Mouse (Mus musculus): Measurements from ENCODE around the gene Morc2b. TPM values are rescaled to one million over a fixed set of nuclear protein-coding genes. Genes with fewer than 3 reads are reported as not detected.
"Not testable (repeated sequence)": the region's sequence is repeated elsewhere in the genome, so short reads cannot be mapped to it uniquely, and the experiment has no call there.

Gene Morc2b
- 0.04 TPM for polyA plus RNA-seq (2012; fragmentation: generic; extraction: Trizol)
- long read RNA-seq, experiment 1 = 0 reads
- long read RNA-seq, experiment 2 = 0 reads

DNA sequence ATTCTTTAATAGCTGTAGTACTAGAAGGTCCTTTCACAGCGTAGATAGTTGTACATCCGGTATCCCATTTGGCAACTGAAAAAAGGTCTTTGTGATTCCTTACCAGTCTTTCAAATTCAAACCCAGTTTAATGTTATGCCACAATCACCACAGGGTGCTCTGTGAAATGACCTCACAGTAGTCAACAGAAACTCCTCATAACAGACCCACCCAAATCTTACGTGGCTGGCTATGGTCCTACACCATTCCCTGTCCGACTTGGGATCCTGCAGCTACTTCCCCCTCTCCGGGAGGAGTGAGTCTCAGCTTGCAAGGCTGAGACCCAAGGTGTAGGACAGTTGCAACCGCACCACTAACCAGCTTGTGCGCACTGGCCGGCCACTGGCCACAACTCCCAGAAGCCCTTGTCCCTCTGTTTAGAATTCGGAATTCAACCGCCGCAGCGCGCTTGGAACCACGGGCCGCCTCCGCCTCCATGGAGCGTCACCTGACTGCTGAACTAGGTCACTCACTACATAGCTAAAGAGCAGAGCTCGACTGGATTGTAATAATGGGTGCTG lies at the start of gene Morc2b:
Gene Morc2b (minus strand): TSS at position 423 of the 560 bp plus-strand sequence.
- H3K79me2 ChIP-seq (ENCODE audit: control insufficient read depth, insufficient read depth) = no peaks in the 10 kb centered on the region
- TF ChIP-seq FOSL1 (IDR thresholded peaks at IDR 0.05; ENCODE audit: insufficient read depth, low read length, poor library complexity, severe bottlenecking) (no peak), USF1 (IDR thresholded peaks at IDR 0.05; ENCODE audit: low read depth) (no peak), CEBPB (IDR thresholded peaks at IDR 0.05; ENCODE audit: low read depth) (no peak), MAX (IDR thresholded peaks at IDR 0.05) (no peak)
- H3K79me3 ChIP-seq (ENCODE audit: low read depth) = no peaks in the 10 kb centered on the region
- no peaks in the 10 kb centered on the region for H3K36me3 ChIP-seq (ENCODE audit: control insufficient read depth, insufficient read depth)
- H3K27me3 ChIP-seq (ENCODE audit: control insufficient read depth, insufficient read depth, insufficient read length) = peaks cover 16% of the 10 kb centered on the region
- no peak within 1 kb of the TSS for H3ac ChIP-seq (ENCODE audit: control insufficient read depth, insufficient read length, low read depth)
- H3K4me3 ChIP-seq (ENCODE audit: insufficient read depth, poor library complexity, severe bottlenecking) = no peak within 1 kb of the TSS

DNA sequence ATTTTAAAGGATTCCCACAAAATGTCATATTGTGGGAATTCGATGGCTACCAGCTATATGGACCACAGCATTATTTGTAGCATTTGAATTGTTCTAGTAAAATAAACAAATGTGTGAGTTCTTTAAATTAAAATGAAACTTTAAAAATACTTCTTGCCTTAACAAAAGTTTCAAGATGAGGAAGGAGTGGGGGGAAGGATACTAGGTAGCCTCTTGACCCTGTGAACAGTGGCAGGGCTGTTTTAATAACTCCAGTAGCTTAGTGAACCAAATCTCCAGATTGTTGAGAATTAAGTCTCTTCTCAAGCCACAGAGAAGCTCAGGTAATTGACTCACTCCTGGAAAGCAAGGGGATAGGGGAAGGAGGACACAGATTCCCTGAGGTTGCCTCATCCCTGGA lies 28.7 kb upstream of the Morc2b start, which contains the start of gene Olfr55:
Gene Olfr55 (plus strand): TSS at position 301 of the 400 bp plus-strand sequence.
- H3ac ChIP-seq (ENCODE audit: control insufficient read depth, insufficient read length, low read depth); H3K79me3 ChIP-seq (ENCODE audit: low read depth); H3K27me3 ChIP-seq (ENCODE audit: control insufficient read depth, insufficient read depth, insufficient read length); H3K79me2 ChIP-seq (ENCODE audit: control insufficient read depth, insufficient read depth); H3K4me3 ChIP-seq (ENCODE audit: insufficient read depth, poor library complexity, severe bottlenecking); H3K36me3 ChIP-seq (ENCODE audit: control insufficient read depth, insufficient read depth): not testable (repeated sequence)

DNA sequence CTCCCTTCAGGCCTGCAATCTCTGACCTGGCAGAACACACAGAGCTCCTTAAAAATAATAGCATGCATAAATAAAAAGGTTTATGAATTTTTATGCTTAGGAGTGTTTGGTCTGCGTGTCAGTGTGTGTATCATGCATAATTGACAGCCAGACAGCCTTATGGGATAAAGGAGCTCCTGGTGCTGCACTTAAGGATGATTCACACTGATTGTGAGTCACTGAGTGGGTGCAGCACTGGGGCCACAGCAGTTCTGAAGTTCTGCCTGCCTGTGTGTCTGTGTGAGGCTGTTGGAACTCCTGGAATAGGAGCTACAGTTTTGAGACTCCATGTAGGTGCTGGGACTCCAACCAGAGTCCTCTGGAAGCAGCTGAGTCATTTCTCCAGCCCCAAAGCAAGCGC lies 13.2 kb downstream of the Morc2b start:
- H3ac ChIP-seq (ENCODE audit: control insufficient read depth, insufficient read length, low read depth) = no peak overlapping the region
- no peaks in the 10 kb centered on the region for H3K27me3 ChIP-seq (ENCODE audit: control insufficient read depth, insufficient read depth, insufficient read length)
- no peaks in the 10 kb centered on the region for H3K36me3 ChIP-seq (ENCODE audit: control insufficient read depth, insufficient read depth)
- TF ChIP-seq MAX (IDR thresholded peaks at IDR 0.05) (no peak), MYOD1 (IDR thresholded peaks at IDR 0.05; ENCODE audit: control insufficient read depth, insufficient read length, low read depth) (no peak), USF1 (IDR thresholded peaks at IDR 0.05; ENCODE audit: low read depth) (no peak), CTCF (IDR thresholded peaks at IDR 0.05; ENCODE audit: control insufficient read depth, insufficient read depth, insufficient read length) (no peak), FOSL1 (IDR thresholded peaks at IDR 0.05; ENCODE audit: insufficient read depth, low read length, poor library complexity, severe bottlenecking) (peak; percentile 40), CEBPB (IDR thresholded peaks at IDR 0.05; ENCODE audit: low read depth) (no peak), MYOG (IDR thresholded peaks at IDR 0.05; ENCODE audit: control insufficient read depth, extremely low read depth, insufficient read length) (no peak)
- no peak overlapping the region for H3K4me3 ChIP-seq (ENCODE audit: insufficient read depth, poor library complexity, severe bottlenecking)
- no peaks in the 10 kb centered on the region for H3K79me2 ChIP-seq (ENCODE audit: control insufficient read depth, insufficient read depth)
- no peaks in the 10 kb centered on the region for H3K79me3 ChIP-seq (ENCODE audit: low read depth)

DNA sequence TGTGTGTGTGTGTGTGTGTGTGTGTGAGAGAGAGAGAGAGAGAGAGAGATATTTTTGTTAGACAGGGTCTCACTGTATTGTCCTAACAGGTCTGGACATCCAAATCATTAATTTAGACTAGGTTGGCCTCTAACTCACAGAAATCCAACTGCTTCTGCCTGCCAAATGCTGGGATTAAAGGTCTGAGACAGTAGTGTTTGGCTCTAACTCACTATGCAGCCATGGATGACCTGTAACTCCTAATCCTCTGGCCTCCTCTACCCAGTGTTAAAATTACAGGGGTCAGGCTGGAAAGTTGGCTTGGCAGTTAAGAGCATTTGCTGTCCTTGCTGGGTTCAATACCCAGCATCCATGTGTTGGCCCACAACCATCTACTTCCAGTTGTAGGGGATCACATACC lies 14.9 kb downstream of the Morc2b start:
- no peaks in the 10 kb centered on the region for H3K79me3 ChIP-seq (ENCODE audit: low read depth)
- H3ac ChIP-seq (ENCODE audit: control insufficient read depth, insufficient read length, low read depth) = no peak overlapping the region
- no peak overlapping the region for H3K4me3 ChIP-seq (ENCODE audit: insufficient read depth, poor library complexity, severe bottlenecking)
- H3K36me3 ChIP-seq (ENCODE audit: control insufficient read depth, insufficient read depth) = no peaks in the 10 kb centered on the region
- H3K27me3 ChIP-seq (ENCODE audit: control insufficient read depth, insufficient read depth, insufficient read length) = peaks cover 3% of the 10 kb centered on the region
- no peak for TF ChIP-seq CTCF (IDR thresholded peaks at IDR 0.05; ENCODE audit: control insufficient read depth, insufficient read depth, insufficient read length)
- no peak for TF ChIP-seq MYOD1 (IDR thresholded peaks at IDR 0.05; ENCODE audit: control insufficient read depth, insufficient read length, low read depth)
- no peak for TF ChIP-seq CEBPB (IDR thresholded peaks at IDR 0.05; ENCODE audit: low read depth)
- no peak for TF ChIP-seq MYOG (IDR thresholded peaks at IDR 0.05; ENCODE audit: control insufficient read depth, extremely low read depth, insufficient read length)
- H3K79me2 ChIP-seq (ENCODE audit: control insufficient read depth, insufficient read depth) = no peaks in the 10 kb centered on the region

DNA sequence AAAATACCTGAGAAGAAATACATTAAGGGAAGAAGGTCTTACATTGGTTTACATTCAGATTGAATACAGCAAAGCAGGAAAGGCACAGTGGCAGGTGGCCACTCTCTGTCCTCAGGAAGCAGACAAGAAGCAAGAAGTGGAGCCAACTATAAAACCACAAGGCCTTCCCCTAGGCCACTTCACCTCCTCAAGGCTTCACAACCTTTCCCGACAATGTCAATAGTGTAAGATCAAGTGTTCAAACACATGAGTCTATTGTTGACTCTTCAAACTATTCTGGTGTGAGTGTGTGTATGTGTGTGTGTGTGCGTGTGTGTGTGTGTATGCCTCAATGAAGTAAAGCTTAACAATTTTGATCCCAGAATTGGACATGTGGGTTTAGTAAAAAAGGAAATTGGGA lies 42.1 kb downstream of the Morc2b start:
- no peak overlapping the region for H3ac ChIP-seq (ENCODE audit: control insufficient read depth, insufficient read length, low read depth)
- peaks cover 12% of the 10 kb centered on the region for H3K79me3 ChIP-seq (ENCODE audit: low read depth)
- no peak overlapping the region for H3K4me3 ChIP-seq (ENCODE audit: insufficient read depth, poor library complexity, severe bottlenecking)
- no peak for TF ChIP-seq CEBPB (IDR thresholded peaks at IDR 0.05; ENCODE audit: low read depth)
- TF ChIP-seq USF1 (IDR thresholded peaks at IDR 0.05; ENCODE audit: low read depth) = no peak
- no peak for TF ChIP-seq CTCF (IDR thresholded peaks at IDR 0.05; ENCODE audit: control insufficient read depth, insufficient read depth, insufficient read length)
- no peak for TF ChIP-seq MAX (IDR thresholded peaks at IDR 0.05)
- TF ChIP-seq FOSL1 (IDR thresholded peaks at IDR 0.05; ENCODE audit: insufficient read depth, low read length, poor library complexity, severe bottlenecking) = no peak
- TF ChIP-seq MYOD1 (IDR thresholded peaks at IDR 0.05; ENCODE audit: control insufficient read depth, insufficient read length, low read depth) = no peak
- TF ChIP-seq MYOG (IDR thresholded peaks at IDR 0.05; ENCODE audit: control insufficient read depth, extremely low read depth, insufficient read length) = no peak
- no peaks in the 10 kb centered on the region for H3K36me3 ChIP-seq (ENCODE audit: control insufficient read depth, insufficient read depth)
- peaks cover 44% of the 10 kb centered on the region for H3K79me2 ChIP-seq (ENCODE audit: control insufficient read depth, insufficient read depth)
- H3K27me3 ChIP-seq (ENCODE audit: control insufficient read depth, insufficient read depth, insufficient read length) = no peaks in the 10 kb centered on the region

DNA sequence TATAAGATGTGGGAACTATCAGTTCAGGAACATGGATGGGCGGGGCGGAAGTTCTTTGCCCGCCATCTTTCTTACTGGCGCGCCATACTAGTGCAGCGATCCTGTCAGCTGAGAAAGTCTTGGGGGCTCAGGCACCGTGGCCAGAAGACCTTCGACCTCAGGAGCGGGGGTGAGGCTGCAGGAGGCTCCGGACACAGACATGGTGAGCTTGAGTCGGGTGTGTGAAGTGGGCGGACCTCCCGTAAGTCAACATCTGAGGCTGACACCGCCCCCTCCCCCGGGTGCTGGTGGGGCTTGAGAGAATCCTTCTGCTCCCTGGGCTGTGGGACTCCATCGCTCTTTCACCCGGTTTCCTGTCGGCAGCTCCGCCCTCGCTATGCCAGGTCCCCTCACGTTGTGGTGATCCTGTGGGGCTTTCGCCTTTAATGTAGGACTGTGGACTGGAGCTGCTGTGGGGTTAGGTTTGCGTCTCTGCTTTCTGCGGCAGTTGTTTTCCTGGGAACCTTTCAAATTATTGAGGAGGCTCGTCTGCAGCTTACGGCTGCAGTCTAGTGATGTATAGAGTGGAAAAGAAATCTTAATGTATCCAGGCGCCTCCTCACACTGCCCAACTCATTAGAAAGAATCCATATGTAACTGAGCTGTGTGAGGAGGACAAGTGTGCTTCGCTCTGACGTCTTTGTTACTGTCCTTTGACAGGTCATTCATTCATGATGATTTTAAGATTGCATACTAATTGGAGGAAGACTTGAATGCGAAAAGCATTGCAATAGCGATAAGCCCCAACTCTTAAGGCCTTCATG lies 46.9 kb downstream of the Morc2b start:
- H3ac ChIP-seq (ENCODE audit: control insufficient read depth, insufficient read length, low read depth) = peak overlapping the region; percentile 91
- no peak for TF ChIP-seq USF1 (IDR thresholded peaks at IDR 0.05; ENCODE audit: low read depth)
- no peak for TF ChIP-seq MYOG (IDR thresholded peaks at IDR 0.05; ENCODE audit: control insufficient read depth, extremely low read depth, insufficient read length)
- TF ChIP-seq MAX (IDR thresholded peaks at IDR 0.05) = no peak
- TF ChIP-seq CTCF (IDR thresholded peaks at IDR 0.05; ENCODE audit: control insufficient read depth, insufficient read depth, insufficient read length) = no peak
- TF ChIP-seq MYOD1 (IDR thresholded peaks at IDR 0.05; ENCODE audit: control insufficient read depth, insufficient read length, low read depth) = no peak
- TF ChIP-seq CEBPB (IDR thresholded peaks at IDR 0.05; ENCODE audit: low read depth) = no peak
- TF ChIP-seq FOSL1 (IDR thresholded peaks at IDR 0.05; ENCODE audit: insufficient read depth, low read length, poor library complexity, severe bottlenecking) = no peak
- H3K4me3 ChIP-seq (ENCODE audit: insufficient read depth, poor library complexity, severe bottlenecking) = peak overlapping the region; percentile 59
- peaks cover 33% of the 10 kb centered on the region for H3K79me2 ChIP-seq (ENCODE audit: control insufficient read depth, insufficient read depth)
- no peaks in the 10 kb centered on the region for H3K36me3 ChIP-seq (ENCODE audit: control insufficient read depth, insufficient read depth)
- peaks cover 8% of the 10 kb centered on the region for H3K79me3 ChIP-seq (ENCODE audit: low read depth)
- no peaks in the 10 kb centered on the region for H3K27me3 ChIP-seq (ENCODE audit: control insufficient read depth, insufficient read depth, insufficient read length)

All from C2C12 (cell line).